In the genomic region with DNA sequence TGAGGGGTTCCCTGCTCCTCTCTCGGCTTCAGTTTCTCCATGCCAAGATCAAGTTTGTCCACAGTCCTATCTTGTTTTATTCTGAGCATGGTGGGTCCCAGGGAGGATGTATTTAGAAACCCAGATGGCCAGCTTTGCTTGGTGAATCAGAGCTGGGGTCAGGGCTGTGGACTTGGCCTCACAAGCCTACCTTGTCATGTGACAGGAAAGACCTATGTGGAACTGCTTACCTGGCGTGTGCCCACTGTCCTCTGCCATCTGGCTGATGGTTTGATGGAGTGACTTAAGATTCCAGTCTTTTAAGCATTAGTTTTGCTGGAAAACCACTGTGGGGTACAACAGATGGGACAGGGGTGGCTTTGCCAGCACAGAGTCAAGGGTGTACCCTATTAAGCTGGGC, we compare ENCODE assay signal across 33 mouse cellular contexts. TPM values are rescaled to one million over a fixed set of nuclear protein-coding genes. Genes with fewer than 3 reads are reported as not detected.
DNase-seq lines count a peak whose midpoint lies in the region; ATAC-seq and TF ChIP-seq lines count a peak whose summit lies in the region.
"Had no signal": no experiment of that assay in that cellular context is flagged by ENCODE, and none has a peak within 500 bp of the region (broad histone marks: within the 10 kb centered on the region; RNA-seq: fewer than 3 reads in every experiment).

No protein-coding gene starts in this region.

- no peak overlapping the region for H3K4me3 ChIP-seq in midbrain, embryonic 10.5 days
- no peak overlapping the region for H3K4me3 ChIP-seq in midbrain, postnatal 0 days (ENCODE audit: low read depth, low read length)
- H3K4me3 ChIP-seq: embryonic facial prominence, embryonic 10.5 days; embryonic facial prominence, embryonic 13.5 days; erythroblast, embryonic 14.5 days; forebrain, embryonic 12.5 days; forebrain, embryonic 15.5 days; hindbrain, embryonic 10.5 days; hindbrain, embryonic 13.5 days; intestine, embryonic 15.5 days had no signal

- 81% methylated on average over 2 of the region's 2 CpGs for WGBS in midbrain, embryonic 10.5 days
- WGBS in midbrain, postnatal 0 days = 88% methylated on average over 2 of the region's 2 CpGs

- H3K27me3 ChIP-seq in midbrain, embryonic 10.5 days (ENCODE audit: low read depth, poor library complexity, severe bottlenecking) = no peaks in the 10 kb centered on the region
- no peaks in the 10 kb centered on the region for H3K27me3 ChIP-seq in midbrain, postnatal 0 days (ENCODE audit: insufficient read depth, low read length)
- H3K27me3 ChIP-seq: embryonic facial prominence, embryonic 13.5 days; forebrain, embryonic 12.5 days; forebrain, embryonic 15.5 days; hindbrain, embryonic 13.5 days; intestine, embryonic 15.5 days; Patski had no signal

- H3K4me2 ChIP-seq in midbrain, postnatal 0 days (ENCODE audit: low read depth, low read length, poor library complexity, severe bottlenecking) = no peak overlapping the region
- H3K4me2 ChIP-seq: embryonic facial prominence, embryonic 13.5 days; forebrain, embryonic 12.5 days; forebrain, embryonic 15.5 days; heart, embryonic 11.5 days; hindbrain, embryonic 13.5 days; intestine, embryonic 15.5 days had no signal

- H3K27ac ChIP-seq in midbrain, embryonic 10.5 days (replicated peaks) = peak overlapping the region; percentile 4; the same call in 1 of the 2 replicates
- H3K27ac ChIP-seq in midbrain, postnatal 0 days (ENCODE audit: low read depth, low read length) = no peak overlapping the region
- H3K27ac ChIP-seq: embryonic facial prominence, embryonic 10.5 days; embryonic facial prominence, embryonic 13.5 days; forebrain, embryonic 12.5 days; forebrain, embryonic 15.5 days; hindbrain, embryonic 10.5 days; hindbrain, embryonic 13.5 days; intestine, embryonic 15.5 days had no signal

- no peak overlapping the region for H3K9ac ChIP-seq in midbrain, postnatal 0 days (replicated peaks; ENCODE audit: low read length, poor library complexity, severe bottlenecking)
- H3K9ac ChIP-seq: embryonic facial prominence, embryonic 13.5 days; forebrain, embryonic 12.5 days; forebrain, embryonic 15.5 days; hindbrain, embryonic 13.5 days; intestine, embryonic 15.5 days had no signal

- no peaks in the 10 kb centered on the region for H3K9me3 ChIP-seq in midbrain, embryonic 10.5 days (replicated peaks)
- no peaks in the 10 kb centered on the region for H3K9me3 ChIP-seq in midbrain, postnatal 0 days (ENCODE audit: low read length)
- H3K9me3 ChIP-seq: embryonic facial prominence, embryonic 10.5 days; embryonic facial prominence, embryonic 13.5 days; forebrain, embryonic 12.5 days; forebrain, embryonic 15.5 days; G1E; hindbrain, embryonic 10.5 days; hindbrain, embryonic 13.5 days; intestine, embryonic 15.5 days had no signal

- H3K4me1 ChIP-seq in midbrain, embryonic 10.5 days = peaks cover 45% of the 10 kb centered on the region
- H3K4me1 ChIP-seq in midbrain, postnatal 0 days (ENCODE audit: insufficient read depth, low read length) = no peaks in the 10 kb centered on the region
- H3K4me1 ChIP-seq: intestine, embryonic 15.5 days had no signal

- no peak for ATAC-seq in midbrain, postnatal 0 days (ENCODE audit: low FRiP score)
- ATAC-seq: forebrain, embryonic 15.5 days; hindbrain, embryonic 16.5 days; intestine, embryonic 15.5 days; Patski had no signal

- peaks cover 52% of the 10 kb centered on the region for H3K36me3 ChIP-seq in midbrain, embryonic 10.5 days
- H3K36me3 ChIP-seq in midbrain, postnatal 0 days (ENCODE audit: insufficient read depth, low read length) = peaks cover 4% of the 10 kb centered on the region
- H3K36me3 ChIP-seq: embryonic facial prominence, embryonic 13.5 days; G1E; hindbrain, embryonic 13.5 days; intestine, embryonic 15.5 days had no signal

- peak; percentile 55 to 61 for DNase-seq in cerebellum, adult 18-20 months
- DNase-seq in cerebellum, adult 8-10 months = no peak
- no peak for DNase-seq in midbrain, embryonic 10.5 days (ENCODE audit: low spot score)
- no peak for DNase-seq in midbrain, postnatal 0 days (ENCODE audit: low spot score)
- peak; percentile 67 for DNase-seq in cerebellum, postnatal 25 days
- DNase-seq in heart, postnatal 4 days = no peak
- DNase-seq in adrenal gland, adult 18-20 months (ENCODE audit: low spot score in 2 of 2) = no peak
- DNase-seq: adrenal gland, adult 2 months; adrenal gland, postnatal 14 days; B cell, adult 2 months; embryo, embryonic 11 days; gastrocnemius, postnatal 36 days; kidney, adult 11 months; kidney, adult 8-10 months had no signal

- no peak for TF ChIP-seq CTCF in midbrain, postnatal 0 days (IDR thresholded peaks at IDR 0.05)

RNA-seq across cellular contexts. Expression of a gene that starts 48.4 kb away (rescaled TPM):
- 14.4 and 16.8 TPM in 2 replicates for polyA plus RNA-seq in midbrain, embryonic 10.5 days (2016; fragmentation: Nextera tagmentation; extraction: Ambion mirVana)
- total RNA-seq in midbrain, postnatal 0 days (2014; rRNA removed) = 12.9 TPM in 2 replicates
- 6.4 and 8.5 TPM in 2 replicates for polyA plus RNA-seq in midbrain, postnatal 0 days (2015; fragmentation: Nextera tagmentation; extraction: Ambion mirVana)
- total RNA-seq in heart, postnatal 4 days (2021) = under 1 TPM; 0.07 to 0.11 TPM
- total RNA-seq in adrenal gland, adult 18-20 months (2021) = not detected
- total RNA-seq: adrenal gland, adult 2 months; adrenal gland, postnatal 14 days; CH12.LX; gastrocnemius, adult 8-10 months; gastrocnemius, postnatal 36 days; granulocyte monocyte progenitor cell, adult 5-6 weeks; heart, adult 8-10 months; heart, postnatal 25 days had no signal
- polyA plus RNA-seq: adrenal gland, adult 2 months; erythroblast, embryonic 14.5 days; G1E; heart, embryonic 14.5 days; heart, postnatal 0 days; intestine, embryonic 15.5 days had no signal

Comparison
In these comparisons a context has a peak if more than half of its experiments do, and no peak if none do; other contexts are left out.
1. DNase-seq: peak in cerebellum, adult 18-20 months (2 of 2) and cerebellum, postnatal 25 days (2 of 2); none in cerebellum, adult 8-10 months (single experiment), midbrain, embryonic 10.5 days (single experiment), midbrain, postnatal 0 days (single experiment), heart, postnatal 4 days (single experiment) and adrenal gland, adult 18-20 months (0 of 2).
2. RNA of a gene that starts 48.4 kb away (total RNA-seq): 12.9 TPM in midbrain, postnatal 0 days; 0.07 to 0.11 TPM in heart, postnatal 4 days and not detected in adrenal gland, adult 18-20 months; every median in the first group is over 10 times any median in the second.